ENCODE assay signal across 27 mouse cellular contexts in genomic region chr4:80712698-80713097, GRCm38 (mm10).
DNase-seq lines count a peak whose midpoint lies in the region; ATAC-seq lines count a peak whose summit lies in the region.
"Had no signal": no experiment of that assay in that cellular context is flagged by ENCODE, and none has a peak within 500 bp of the region (broad histone marks: within the 10 kb centered on the region; RNA-seq: fewer than 3 reads in every experiment).

No protein-coding gene starts in this region.

- DNase-seq in c-Kit-positive CD71-negative TER-119-negative erythroid progenitor cells, embryonic 14.5 days (ENCODE audit: low read depth) = peak; percentile 2
- DNase-seq in kidney, postnatal 25 days = no peak
- no peak for DNase-seq in hindbrain, embryonic 10.5 days (ENCODE audit: low spot score)
- DNase-seq in right cerebral cortex, postnatal 10 days (ENCODE audit: low spot score in 2 of 2) = no peak
- DNase-seq: adrenal gland, adult 8-10 months; adrenal gland, postnatal 25 days; cerebellum, adult 11 months; cerebellum, adult 2 months; cerebellum, adult 9-11 months; cerebellum, postnatal 25 days; embryo, embryonic 11 days; gastrocnemius, postnatal 25 days; heart, adult 11 months; heart, postnatal 10 days; heart, postnatal 4 days had no signal

- H3K4me1 ChIP-seq in hindbrain, embryonic 10.5 days (replicated peaks) = no peaks in the 10 kb centered on the region
- H3K4me1 ChIP-seq: embryonic facial prominence, embryonic 10.5 days; embryonic facial prominence, embryonic 13.5 days; forebrain, embryonic 12.5 days; forebrain, embryonic 15.5 days; heart, embryonic 12.5 days; heart, embryonic 15.5 days; hindbrain, embryonic 12.5 days; hindbrain, embryonic 15.5 days had no signal

- H3K27ac ChIP-seq in macrophage = peak overlapping the region; percentile 44
- H3K27ac ChIP-seq in hindbrain, embryonic 10.5 days = no peak overlapping the region
- H3K27ac ChIP-seq: embryonic facial prominence, embryonic 10.5 days; embryonic facial prominence, embryonic 13.5 days; forebrain, embryonic 12.5 days; forebrain, embryonic 15.5 days; heart, embryonic 15.5 days; hindbrain, embryonic 12.5 days; hindbrain, embryonic 15.5 days had no signal

- no peaks in the 10 kb centered on the region for H3K36me3 ChIP-seq in macrophage (ENCODE audit: inconsistent target)
- no peaks in the 10 kb centered on the region for H3K36me3 ChIP-seq in hindbrain, embryonic 10.5 days
- H3K36me3 ChIP-seq: embryonic facial prominence, embryonic 10.5 days; embryonic facial prominence, embryonic 13.5 days; forebrain, embryonic 12.5 days; forebrain, embryonic 15.5 days; heart, embryonic 12.5 days; heart, embryonic 15.5 days; hindbrain, embryonic 12.5 days; hindbrain, embryonic 15.5 days had no signal

- no peaks in the 10 kb centered on the region for H3K9me3 ChIP-seq in hindbrain, embryonic 10.5 days
- H3K9me3 ChIP-seq: embryonic facial prominence, embryonic 10.5 days; embryonic facial prominence, embryonic 13.5 days; forebrain, embryonic 12.5 days; forebrain, embryonic 15.5 days; heart, embryonic 12.5 days; heart, embryonic 15.5 days; hindbrain, embryonic 12.5 days; hindbrain, embryonic 15.5 days had no signal

- no peaks in the 10 kb centered on the region for H3K79me2 ChIP-seq in macrophage (ENCODE audit: inconsistent target)

- ATAC-seq in monocyte, adult 5-6 weeks (replicated peaks; ENCODE audit: insufficient number of reproducible peaks, low FRiP score, low TSS enrichment, poor library complexity, severe bottlenecking) = peak; percentile 63
- ATAC-seq: activated CD4-positive, CD25-positive, alpha-beta regulatory T cell, adult 4 months; forebrain, embryonic 15.5 days had no signal

- H3K27me3 ChIP-seq in hindbrain, embryonic 10.5 days (ENCODE audit: insufficient read depth, poor library complexity, severe bottlenecking) = no peaks in the 10 kb centered on the region
- H3K27me3 ChIP-seq: embryonic facial prominence, embryonic 13.5 days; forebrain, embryonic 12.5 days; forebrain, embryonic 15.5 days; heart, embryonic 12.5 days; heart, embryonic 15.5 days; hindbrain, embryonic 12.5 days; hindbrain, embryonic 15.5 days had no signal

- H3K4me3 ChIP-seq in macrophage (ENCODE audit: inconsistent target) = no peak overlapping the region
- no peak overlapping the region for H3K4me3 ChIP-seq in hindbrain, embryonic 10.5 days
- H3K4me3 ChIP-seq: embryonic facial prominence, embryonic 10.5 days; embryonic facial prominence, embryonic 13.5 days; erythroblast, embryonic 14.5 days; forebrain, embryonic 12.5 days; forebrain, embryonic 15.5 days; heart, embryonic 12.5 days; heart, embryonic 15.5 days; hindbrain, embryonic 12.5 days; hindbrain, embryonic 15.5 days had no signal

- 5% methylated on average over 2 of the region's 2 CpGs for WGBS in macrophage (ENCODE audit: missing documents)
- WGBS in hindbrain, embryonic 10.5 days = 84% methylated on average over 2 of the region's 2 CpGs
